Mouse (Mus musculus): ENCODE data around the gene Tbx6. TPM values are rescaled to one million over a fixed set of nuclear protein-coding genes. Genes with fewer than 3 reads are reported as not detected.

The Tbx6 gene
- total and polyA plus RNA-seq, 3 experiments: 0.12 to 0.15 TPM; not detected in 1

DNA sequence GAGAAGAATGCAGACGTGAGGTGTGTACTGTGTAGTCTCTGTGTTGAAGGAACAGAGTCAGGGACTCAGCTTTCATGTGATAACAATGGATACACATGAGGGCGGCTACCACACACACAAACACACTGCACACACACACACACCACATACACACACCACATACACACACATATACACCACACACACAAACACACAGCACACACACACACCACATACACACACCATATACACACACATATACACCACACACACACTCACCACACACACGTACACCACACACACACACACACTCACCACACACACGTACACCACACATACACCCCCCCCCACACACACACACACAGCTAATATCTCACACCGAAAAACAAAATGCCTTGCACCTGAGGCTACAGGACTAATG is 39.8 kb upstream of the Tbx6 start:
- no peaks in the 10 kb centered on the region for H3K9me3 ChIP-seq (replicated peaks; ENCODE audit: insufficient read depth, low read length)
- no peaks in the 10 kb centered on the region for H3K36me3 ChIP-seq (ENCODE audit: control insufficient read depth in 1 of 2, insufficient read depth in 2 of 2, low read length in 2 of 2)
- TF ChIP-seq MAFK (IDR thresholded peaks at IDR 0.05; ENCODE audit: borderline replicate concordance, low read depth, low read length) (no peak), USF2 (IDR thresholded peaks at IDR 0.05; ENCODE audit: borderline replicate concordance in 1 of 2, insufficient read depth in 1 of 2, low read depth in 1 of 2, low read length in 2 of 2) (no peak), POLR2AphosphoS5 (IDR thresholded peaks at IDR 0.05; ENCODE audit: borderline replicate concordance, low read depth, low read length) (peak; percentile 30; the same call in 1 of the 2 replicates)
- DNase-seq (ENCODE audit: low read depth, low spot score): no peak
- H3K79me2 ChIP-seq (ENCODE audit: control insufficient read depth, insufficient read depth, low read length, poor library complexity): no peaks in the 10 kb centered on the region
- no peaks in the 10 kb centered on the region for H3K4me1 ChIP-seq (ENCODE audit: control insufficient read depth in 1 of 2, insufficient read depth in 2 of 2, low read length in 2 of 2)
- no peak overlapping the region for H3K4me3 ChIP-seq (ENCODE audit: control insufficient read depth in 1 of 2, insufficient read depth in 1 of 2, low read depth in 2 of 2, low read length in 2 of 2)
- H3K27ac ChIP-seq (ENCODE audit: control insufficient read depth, low read depth, low read length): no peak overlapping the region
- no peaks in the 10 kb centered on the region; a peak in 1 of 4 replicates for H3K27me3 ChIP-seq (ENCODE audit: control insufficient read depth in 1 of 2, insufficient read depth in 2 of 2, low read length in 2 of 2)
- H3K9ac ChIP-seq (ENCODE audit: control insufficient read depth, low read depth, low read length, poor library complexity, severe bottlenecking): no peak overlapping the region

DNA sequence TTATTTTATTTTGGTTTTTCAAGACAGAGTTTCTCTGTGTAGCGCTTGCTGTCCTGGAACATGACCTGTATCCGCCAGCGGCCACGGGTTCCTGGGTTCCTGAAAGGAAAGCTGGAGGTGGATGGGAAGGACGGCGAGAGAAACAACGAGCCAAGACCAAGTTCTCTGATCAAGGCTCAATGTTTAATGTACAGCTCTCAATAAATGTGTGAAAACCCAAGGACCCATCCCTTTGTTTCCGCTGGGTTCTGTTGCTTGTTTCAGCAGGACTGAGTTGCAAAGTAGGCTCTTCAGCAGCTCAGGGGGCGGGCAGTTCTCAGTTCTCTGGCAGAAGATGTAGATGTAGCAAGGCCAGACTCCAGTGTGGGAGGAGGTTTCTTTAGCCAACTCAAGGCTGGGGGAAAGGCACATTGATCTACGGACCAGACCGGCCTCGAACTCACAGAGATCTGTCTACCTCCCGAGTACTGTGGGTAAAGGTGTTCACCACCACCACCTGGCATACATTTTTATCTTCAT is 39.3 kb upstream of the Tbx6 start:
- Histone ChIP-seq H3K4me3 (ENCODE audit: control insufficient read depth in 1 of 2, insufficient read depth in 1 of 2, low read depth in 2 of 2, low read length in 2 of 2) (no peak overlapping the region), H3K27ac (ENCODE audit: control insufficient read depth, low read depth, low read length) (no peak overlapping the region), H3K79me2 (ENCODE audit: control insufficient read depth, insufficient read depth, low read length, poor library complexity) (no peaks in the 10 kb centered on the region), H3K9ac (ENCODE audit: control insufficient read depth, low read depth, low read length, poor library complexity, severe bottlenecking) (no peak overlapping the region), H3K9me3 (replicated peaks; ENCODE audit: insufficient read depth, low read length) (no peaks in the 10 kb centered on the region), H3K27me3 (ENCODE audit: control insufficient read depth in 1 of 2, insufficient read depth in 2 of 2, low read length in 2 of 2) (no peaks in the 10 kb centered on the region; a peak in 1 of 4 replicates), H3K36me3 (ENCODE audit: control insufficient read depth in 1 of 2, insufficient read depth in 2 of 2, low read length in 2 of 2) (no peaks in the 10 kb centered on the region), H3K4me1 (ENCODE audit: control insufficient read depth in 1 of 2, insufficient read depth in 2 of 2, low read length in 2 of 2) (no peaks in the 10 kb centered on the region)
- DNase-seq (ENCODE audit: low read depth, low spot score): no peak
- TF ChIP-seq TBP (IDR thresholded peaks at IDR 0.05; ENCODE audit: low read depth, low read length) (no peak), ZC3H11A (IDR thresholded peaks at IDR 0.05; ENCODE audit: low read depth, low read length) (no peak), E2F4 (IDR thresholded peaks at IDR 0.05; ENCODE audit: borderline replicate concordance, low read depth, low read length) (no peak), USF1 (IDR thresholded peaks at IDR 0.05; ENCODE audit: low read depth, low read length) (no peak), MAFK (IDR thresholded peaks at IDR 0.05; ENCODE audit: borderline replicate concordance, low read depth, low read length) (no peak), MEF2A (IDR thresholded peaks at IDR 0.05; ENCODE audit: extremely low read depth, insufficient replicate concordance, low read depth, low read length, poor library complexity, severe bottlenecking) (no peak)

DNA sequence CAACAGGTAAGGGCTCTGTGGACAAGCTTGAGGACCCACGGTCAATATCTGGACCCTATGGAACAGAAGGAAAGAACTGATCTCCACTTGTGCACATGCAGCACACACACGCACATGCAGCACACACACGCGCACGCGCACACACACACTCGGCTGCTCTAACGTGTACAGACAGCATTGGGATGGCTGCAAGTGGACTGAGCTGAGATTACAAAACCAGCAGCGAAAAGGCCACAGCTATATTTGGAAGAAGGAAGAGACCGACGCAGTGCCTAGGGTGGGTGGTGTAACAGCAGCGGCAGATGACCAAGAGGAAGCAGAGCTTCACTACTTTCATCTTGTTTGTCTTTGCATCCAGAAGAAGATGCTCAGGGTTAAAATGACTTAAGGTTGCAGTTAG is 35.2 kb upstream of the Tbx6 start:
- Histone ChIP-seq H3K9me3 (replicated peaks; ENCODE audit: insufficient read depth, low read length) (no peaks in the 10 kb centered on the region), H3K4me1 (ENCODE audit: control insufficient read depth in 1 of 2, insufficient read depth in 2 of 2, low read length in 2 of 2) (no peaks in the 10 kb centered on the region), H3K9ac (ENCODE audit: control insufficient read depth, low read depth, low read length, poor library complexity, severe bottlenecking) (no peak overlapping the region), H3K4me3 (ENCODE audit: control insufficient read depth in 1 of 2, insufficient read depth in 1 of 2, low read depth in 2 of 2, low read length in 2 of 2) (no peak overlapping the region), H3K79me2 (ENCODE audit: control insufficient read depth, insufficient read depth, low read length, poor library complexity) (no peaks in the 10 kb centered on the region), H3K36me3 (ENCODE audit: control insufficient read depth in 1 of 2, insufficient read depth in 2 of 2, low read length in 2 of 2) (no peaks in the 10 kb centered on the region), H3K27me3 (ENCODE audit: control insufficient read depth in 1 of 2, insufficient read depth in 2 of 2, low read length in 2 of 2) (peaks cover 0 to 2% of the 10 kb centered on the region in 2 experiments; a peak in 1 of 4 replicates), H3K27ac (ENCODE audit: control insufficient read depth, low read depth, low read length) (no peak overlapping the region)
- no peak for TF ChIP-seq CHD2 (IDR thresholded peaks at IDR 0.05; ENCODE audit: low read length)
- TF ChIP-seq KAT2A (conservative IDR thresholded peaks at IDR 0.05; ENCODE audit: low read depth, low read length): no peak
- no peak for TF ChIP-seq BHLHE40 (IDR thresholded peaks at IDR 0.05; ENCODE audit: borderline replicate concordance, low read depth, low read length)
- TF ChIP-seq TAL1 (IDR thresholded peaks at IDR 0.05; ENCODE audit: low read length): no peak
- TF ChIP-seq RAD21 (IDR thresholded peaks at IDR 0.05; ENCODE audit: low read depth, low read length): no peak
- no peak for TF ChIP-seq ZMIZ1 (IDR thresholded peaks at IDR 0.05; ENCODE audit: low read depth, low read length)
- TF ChIP-seq UBTF (IDR thresholded peaks at IDR 0.05; ENCODE audit: borderline replicate concordance, insufficient read depth, low read depth, low read length): no peak
- TF ChIP-seq MEF2A (IDR thresholded peaks at IDR 0.05; ENCODE audit: extremely low read depth, insufficient replicate concordance, low read depth, low read length, poor library complexity, severe bottlenecking): no peak
- TF ChIP-seq CTCF (IDR thresholded peaks at IDR 0.05 in 2 of 3, conservative IDR thresholded peaks at IDR 0.05 in 1 of 3; ENCODE audit: control insufficient read depth in 1 of 3, insufficient read depth in 1 of 3, low read depth in 2 of 3, low read length in 3 of 3, poor library complexity in 1 of 3, severe bottlenecking in 1 of 3): no peak
- TF ChIP-seq ETS1 (IDR thresholded peaks at IDR 0.05; ENCODE audit: low read depth, low read length): no peak
- no peak for TF ChIP-seq TCF12 (IDR thresholded peaks at IDR 0.05; ENCODE audit: low read depth, low read length)
- TF ChIP-seq HCFC1 (IDR thresholded peaks at IDR 0.05; ENCODE audit: low read depth, low read length): no peak
- TF ChIP-seq USF1 (IDR thresholded peaks at IDR 0.05; ENCODE audit: low read depth, low read length): no peak
- TF ChIP-seq ZKSCAN1 (IDR thresholded peaks at IDR 0.05; ENCODE audit: low read depth, low read length): no peak
- TF ChIP-seq CHD1 (IDR thresholded peaks at IDR 0.05; ENCODE audit: low read depth, low read length): no peak
- TF ChIP-seq MAFK (IDR thresholded peaks at IDR 0.05; ENCODE audit: borderline replicate concordance, low read depth, low read length): no peak
- TF ChIP-seq ZNF384 (IDR thresholded peaks at IDR 0.05; ENCODE audit: low read depth, low read length): no peak
- TF ChIP-seq MAZ (IDR thresholded peaks at IDR 0.05; ENCODE audit: low read depth, low read length): no peak
- TF ChIP-seq NRF1 (IDR thresholded peaks at IDR 0.05; ENCODE audit: insufficient read depth, low read depth, low read length, poor library complexity, severe bottlenecking): no peak
- DNase-seq (ENCODE audit: low read depth, low spot score): no peak
